ENCODE assay signal across 17 mouse cellular contexts in the genomic region with DNA sequence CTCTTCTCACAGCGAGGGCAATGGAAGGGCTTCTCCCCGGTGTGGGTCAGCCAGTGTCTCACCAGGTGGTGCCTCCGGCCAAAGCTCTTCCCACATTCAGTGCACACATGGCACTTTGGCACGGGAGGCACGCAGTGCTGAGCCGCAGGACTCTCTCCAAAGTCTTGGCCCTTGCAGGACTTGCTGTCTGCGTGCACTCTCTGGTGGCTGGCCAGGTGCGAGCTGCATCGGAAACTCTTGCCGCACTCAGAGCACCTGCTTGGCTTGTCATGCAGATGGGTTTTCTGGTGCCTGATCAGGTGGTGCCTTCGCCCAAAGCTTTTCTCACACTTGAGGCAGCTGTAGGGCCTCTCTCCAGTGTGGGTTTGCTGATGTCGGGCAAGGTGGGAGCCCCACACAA. TPM values are rescaled to one million over a fixed set of nuclear protein-coding genes. Genes with fewer than 3 reads are reported as not detected.
DNase-seq lines count a peak whose midpoint lies in the region; ATAC-seq and TF ChIP-seq lines count a peak whose summit lies in the region.
"Had no signal": no experiment of that assay in that cellular context is flagged by ENCODE, and none has a peak within 500 bp of the region (broad histone marks: within the 10 kb centered on the region; RNA-seq: fewer than 3 reads in every experiment).

No protein-coding gene starts in this region.

- no peak for TF ChIP-seq CTCF in stomach, postnatal 0 days (IDR thresholded peaks at IDR 0.05; ENCODE audit: low read depth)

- no peak for ATAC-seq in stomach, postnatal 0 days (ENCODE audit: low FRiP score, low TSS enrichment)
- ATAC-seq: CD4-positive, CD25-positive, alpha-beta regulatory T cell, adult 4 months had no signal

- H3K9me3 ChIP-seq in stomach, postnatal 0 days (ENCODE audit: control insufficient read depth, low read length) = no peaks in the 10 kb centered on the region
- H3K9me3 ChIP-seq: heart, embryonic 13.5 days; hindbrain, embryonic 13.5 days; lung, embryonic 15.5 days; megakaryocyte, embryonic 14.5 days had no signal

- no peak for TF ChIP-seq EP300 in stomach, postnatal 0 days (optimal IDR thresholded peaks at IDR 0.05)

- H3K9ac ChIP-seq in stomach, postnatal 0 days (ENCODE audit: low read length) = no peak overlapping the region
- H3K9ac ChIP-seq: heart, embryonic 13.5 days; hindbrain, embryonic 13.5 days; lung, embryonic 15.5 days had no signal

- H3K36me3 ChIP-seq in stomach, postnatal 0 days (ENCODE audit: control insufficient read depth, insufficient read depth, low read length) = no peaks in the 10 kb centered on the region
- H3K36me3 ChIP-seq: lung, embryonic 15.5 days had no signal

- DNase-seq in kidney, adult 8-10 months = peak; percentile 26 to 51
- DNase-seq in kidney, postnatal 14 days = no peak
- DNase-seq in cerebellum, adult 11-12 months = peak; percentile 39
- peak; percentile 38 to 78 for DNase-seq in gastrocnemius, adult 8-10 months (ENCODE audit: low spot score in 2 of 2)
- DNase-seq in thymus, postnatal 36 days = peak; percentile 25 to 49
- DNase-seq in stomach, postnatal 0 days (ENCODE audit: low spot score) = no peak
- DNase-seq in retina, postnatal 1 day = no peak
- DNase-seq: liver had no signal

- no peak overlapping the region for H3K27ac ChIP-seq in stomach, postnatal 0 days (replicated peaks)
- H3K27ac ChIP-seq: heart, embryonic 13.5 days; hindbrain, embryonic 13.5 days; lung, embryonic 15.5 days had no signal

- H3K27me3 ChIP-seq in stomach, postnatal 0 days (ENCODE audit: control insufficient read depth, insufficient read depth, low read length) = no peaks in the 10 kb centered on the region
- H3K27me3 ChIP-seq: hindbrain, embryonic 13.5 days; lung, embryonic 15.5 days had no signal

- H3K4me3 ChIP-seq in stomach, postnatal 0 days (ENCODE audit: low read depth, low read length) = no peak overlapping the region
- H3K4me3 ChIP-seq: erythroblast, embryonic 14.5 days; heart, embryonic 13.5 days; hindbrain, embryonic 13.5 days; lung, embryonic 15.5 days; megakaryocyte, embryonic 14.5 days had no signal

- WGBS in stomach, postnatal 0 days = 78% methylated on average over 12 of the region's 12 CpGs

- H3K4me2 ChIP-seq in stomach, postnatal 0 days (replicated peaks; ENCODE audit: low read depth) = no peak overlapping the region
- H3K4me2 ChIP-seq: heart, embryonic 13.5 days; hindbrain, embryonic 13.5 days; lung, embryonic 15.5 days had no signal

- H3K4me1 ChIP-seq in stomach, postnatal 0 days (replicated peaks; ENCODE audit: control insufficient read depth, insufficient read depth) = no peaks in the 10 kb centered on the region
- H3K4me1 ChIP-seq: heart, embryonic 13.5 days; hindbrain, embryonic 13.5 days; lung, embryonic 15.5 days; megakaryocyte, embryonic 14.5 days had no signal

RNA-seq across cellular contexts. Expression of a gene that starts 7.4 kb away (rescaled TPM):
- total RNA-seq in gastrocnemius, adult 8-10 months (2022) = 10 to 100 TPM in 3 of 4 experiments, 1 to 10 TPM in 1; 9.8 to 16.3 (median 13.7) TPM
- polyA plus RNA-seq in stomach, postnatal 0 days (2015; fragmentation: Nextera tagmentation; extraction: Ambion mirVana) = 0.22 and 0.30 TPM in 2 replicates
- polyA plus RNA-seq: CD4-positive, CD25-positive, alpha-beta regulatory T cell, adult 4 months had no signal

RNA-seq across cellular contexts. Expression of a gene that starts 28.6 kb away (rescaled TPM):
- total RNA-seq in gastrocnemius, adult 8-10 months (2022) = not detected
- not detected in 2 replicates for polyA plus RNA-seq in stomach, postnatal 0 days (2015; fragmentation: Nextera tagmentation; extraction: Ambion mirVana)
- total RNA-seq: left cerebral cortex, adult 8-10 months had no signal
- polyA plus RNA-seq: CD4-positive, CD25-positive, alpha-beta regulatory T cell, adult 4 months; erythroblast, embryonic 14.5 days; frontal cortex, adult 2 months; heart, embryonic 13.5 days; hindbrain, embryonic 13.5 days; lung, embryonic 15.5 days; stomach, embryonic 14.5 days had no signal

RNA-seq across cellular contexts. Expression of a gene that starts 31.5 kb away (rescaled TPM):
- total RNA-seq in gastrocnemius, adult 8-10 months (2022) = not detected
- not detected in 2 replicates for polyA plus RNA-seq in stomach, postnatal 0 days (2015; fragmentation: Nextera tagmentation; extraction: Ambion mirVana)
- total RNA-seq: left cerebral cortex, adult 8-10 months had no signal
- polyA plus RNA-seq: CD4-positive, CD25-positive, alpha-beta regulatory T cell, adult 4 months; erythroblast, embryonic 14.5 days; frontal cortex, adult 2 months; heart, embryonic 13.5 days; hindbrain, embryonic 13.5 days; lung, embryonic 15.5 days; stomach, embryonic 14.5 days had no signal

RNA-seq across cellular contexts. Expression of a gene that starts 52.2 kb away (rescaled TPM):
- total RNA-seq in gastrocnemius, adult 8-10 months (2022) = not detected
- not detected in 2 replicates for polyA plus RNA-seq in stomach, postnatal 0 days (2015; fragmentation: Nextera tagmentation; extraction: Ambion mirVana)
- total RNA-seq: left cerebral cortex, adult 8-10 months had no signal
- polyA plus RNA-seq: CD4-positive, CD25-positive, alpha-beta regulatory T cell, adult 4 months; erythroblast, embryonic 14.5 days; frontal cortex, adult 2 months; heart, embryonic 13.5 days; hindbrain, embryonic 13.5 days; lung, embryonic 15.5 days; stomach, embryonic 14.5 days had no signal

RNA-seq across cellular contexts. Expression of a gene that starts 54.3 kb away (rescaled TPM):
- total RNA-seq in gastrocnemius, adult 8-10 months (2022) = not detected
- polyA plus RNA-seq in stomach, postnatal 0 days (2015; fragmentation: Nextera tagmentation; extraction: Ambion mirVana) = not detected in 2 replicates
- total RNA-seq: left cerebral cortex, adult 8-10 months had no signal
- polyA plus RNA-seq: erythroblast, embryonic 14.5 days; frontal cortex, adult 2 months; heart, embryonic 13.5 days; hindbrain, embryonic 13.5 days; lung, embryonic 15.5 days; stomach, embryonic 14.5 days had no signal

Comparison
In these comparisons a context has a peak if more than half of its experiments do, and no peak if none do; other contexts are left out.
1. DNase-seq: peak in kidney, adult 8-10 months (2 of 2), cerebellum, adult 11-12 months (single experiment), gastrocnemius, adult 8-10 months (2 of 2) and thymus, postnatal 36 days (2 of 2); none in kidney, postnatal 14 days (single experiment), stomach, postnatal 0 days (single experiment) and retina, postnatal 1 day (single experiment).